Comparison of ENCODE assay signal across 18 mouse cellular contexts in the genomic region with DNA sequence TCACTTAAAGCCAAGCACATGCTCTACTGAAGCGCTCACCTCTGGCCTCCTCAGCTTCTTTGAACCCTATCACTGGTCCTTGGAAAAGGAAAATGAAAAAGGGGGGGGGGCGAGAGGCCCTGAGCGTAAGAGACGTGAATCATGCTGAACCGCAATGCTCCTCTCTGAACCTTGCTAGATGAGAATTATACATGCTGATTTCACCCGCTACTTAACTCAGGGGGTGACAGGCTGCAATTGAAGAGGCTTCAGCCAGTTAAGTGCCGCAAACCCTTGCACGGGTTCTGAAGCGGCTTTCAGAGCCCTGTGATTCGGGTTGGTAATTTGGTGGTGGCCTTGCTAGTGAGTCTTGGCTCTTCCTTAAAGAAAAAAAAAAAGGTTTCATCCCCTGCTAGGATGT.
DNase-seq lines count a peak whose midpoint lies in the region; ATAC-seq lines count a peak whose summit lies in the region.
"Had no signal": no experiment of that assay in that cellular context is flagged by ENCODE, and none has a peak within 500 bp of the region (broad histone marks: within the 10 kb centered on the region; RNA-seq: fewer than 3 reads in every experiment).

No protein-coding gene starts in this region.

- H3K36me3 ChIP-seq in forebrain, embryonic 11.5 days (ENCODE audit: control insufficient read depth, insufficient read depth, low read length), result no peaks in the 10 kb centered on the region
- H3K36me3 ChIP-seq in midbrain, embryonic 11.5 days (ENCODE audit: control insufficient read depth, insufficient read depth, low read length), result no peaks in the 10 kb centered on the region
- no peaks in the 10 kb centered on the region for H3K36me3 ChIP-seq in neural tube, embryonic 15.5 days
- H3K36me3 ChIP-seq: limb, embryonic 15.5 days had no signal

- no peaks in the 10 kb centered on the region for H3K9me3 ChIP-seq in forebrain, embryonic 11.5 days (ENCODE audit: control insufficient read depth, low read length)
- H3K9me3 ChIP-seq in midbrain, embryonic 11.5 days (ENCODE audit: control insufficient read depth, low read length), result no peaks in the 10 kb centered on the region; the same call in 1 of the 2 replicates
- H3K9me3 ChIP-seq in neural tube, embryonic 15.5 days (replicated peaks), result no peaks in the 10 kb centered on the region
- H3K9me3 ChIP-seq: limb, embryonic 15.5 days had no signal

- H3K4me2 ChIP-seq in forebrain, embryonic 11.5 days (ENCODE audit: low read depth, low read length, severe bottlenecking), result no peak overlapping the region
- no peak overlapping the region for H3K4me2 ChIP-seq in midbrain, embryonic 11.5 days
- no peak overlapping the region for H3K4me2 ChIP-seq in neural tube, embryonic 15.5 days
- H3K4me2 ChIP-seq: limb, embryonic 15.5 days had no signal

- peaks cover 8% of the 10 kb centered on the region; the same call in 1 of the 2 replicates for H3K4me1 ChIP-seq in forebrain, embryonic 11.5 days (replicated peaks; ENCODE audit: control insufficient read depth, insufficient read depth, low read length)
- peaks cover 13% of the 10 kb centered on the region for H3K4me1 ChIP-seq in midbrain, embryonic 11.5 days (ENCODE audit: control insufficient read depth, insufficient read depth, low read length)
- H3K4me1 ChIP-seq in neural tube, embryonic 15.5 days, result peaks cover 25% of the 10 kb centered on the region

- peak; percentile 56 for ATAC-seq in forebrain, embryonic 11.5 days (replicated peaks; ENCODE audit: low FRiP score)
- 0 out of 2 replicates have a peak, but pooled peaks have one; percentile 45 for ATAC-seq in midbrain, embryonic 11.5 days (ENCODE audit: low FRiP score)
- 0 out of 2 replicates have a peak, but pooled peaks have one; percentile 30 for ATAC-seq in neural tube, embryonic 15.5 days (ENCODE audit: low FRiP score)
- ATAC-seq: hindbrain, embryonic 16.5 days had no signal

- intact Hi-C loops in heart, postnatal 10 days (cut with DNase I), result no loop called here

- H3K4me3 ChIP-seq in forebrain, embryonic 11.5 days (ENCODE audit: low read depth, low read length), result no peak overlapping the region
- H3K4me3 ChIP-seq in midbrain, embryonic 11.5 days (ENCODE audit: low read depth, low read length), result no peak overlapping the region
- H3K4me3 ChIP-seq in neural tube, embryonic 15.5 days (replicated peaks), result no peak overlapping the region
- H3K4me3 ChIP-seq: embryonic facial prominence, embryonic 10.5 days; limb, embryonic 15.5 days had no signal

- DNase-seq in heart, adult 11 months, result peak; percentile 53
- no peak for DNase-seq in heart, postnatal 10 days
- DNase-seq in forebrain, embryonic 11.5 days (ENCODE audit: low spot score), result no peak
- no peak for DNase-seq in midbrain, embryonic 11.5 days (ENCODE audit: low spot score, missing footprints)
- no peak for DNase-seq in cerebellum, adult 8-10 months
- DNase-seq in kidney, adult 11 months, result no peak
- no peak for DNase-seq in thymus, postnatal 0 days (ENCODE audit: low spot score)
- DNase-seq: adrenal gland, postnatal 10 days; cerebellum, adult 9-11 months; gastrocnemius, postnatal 14 days; heart, postnatal 14 days; kidney, adult 18-20 months; kidney, postnatal 36 days; lung, postnatal 10 days had no signal

- peak overlapping the region; percentile 32; the same call in 1 of the 2 replicates for H3K27ac ChIP-seq in forebrain, embryonic 11.5 days (ENCODE audit: low read depth, low read length)
- no peak overlapping the region for H3K27ac ChIP-seq in midbrain, embryonic 11.5 days (ENCODE audit: low read depth, low read length)
- H3K27ac ChIP-seq in neural tube, embryonic 15.5 days (replicated peaks), result no peak overlapping the region
- H3K27ac ChIP-seq: embryonic facial prominence, embryonic 10.5 days; limb, embryonic 15.5 days had no signal

- no peaks in the 10 kb centered on the region for H3K27me3 ChIP-seq in forebrain, embryonic 11.5 days (ENCODE audit: control insufficient read depth, insufficient read depth, low read length)
- H3K27me3 ChIP-seq in midbrain, embryonic 11.5 days (ENCODE audit: control insufficient read depth, insufficient read depth, low read length), result no peaks in the 10 kb centered on the region; the same call in none of the 2 replicates
- no peaks in the 10 kb centered on the region for H3K27me3 ChIP-seq in neural tube, embryonic 15.5 days (replicated peaks)
- H3K27me3 ChIP-seq: limb, embryonic 15.5 days had no signal

- no peak overlapping the region for H3K9ac ChIP-seq in forebrain, embryonic 11.5 days (ENCODE audit: low read length)
- H3K9ac ChIP-seq in midbrain, embryonic 11.5 days (ENCODE audit: low read length), result no peak overlapping the region
- H3K9ac ChIP-seq in neural tube, embryonic 15.5 days (replicated peaks), result no peak overlapping the region
- H3K9ac ChIP-seq: limb, embryonic 15.5 days had no signal

- WGBS in forebrain, embryonic 11.5 days, result 25% methylated on average over 10 of the region's 10 CpGs
- 39% methylated on average over 10 of the region's 10 CpGs for WGBS in midbrain, embryonic 11.5 days
- WGBS in neural tube, embryonic 15.5 days, result 60% methylated on average over 10 of the region's 10 CpGs
